Comparison of ENCODE assay signal across 19 mouse cellular contexts in the genomic region with DNA sequence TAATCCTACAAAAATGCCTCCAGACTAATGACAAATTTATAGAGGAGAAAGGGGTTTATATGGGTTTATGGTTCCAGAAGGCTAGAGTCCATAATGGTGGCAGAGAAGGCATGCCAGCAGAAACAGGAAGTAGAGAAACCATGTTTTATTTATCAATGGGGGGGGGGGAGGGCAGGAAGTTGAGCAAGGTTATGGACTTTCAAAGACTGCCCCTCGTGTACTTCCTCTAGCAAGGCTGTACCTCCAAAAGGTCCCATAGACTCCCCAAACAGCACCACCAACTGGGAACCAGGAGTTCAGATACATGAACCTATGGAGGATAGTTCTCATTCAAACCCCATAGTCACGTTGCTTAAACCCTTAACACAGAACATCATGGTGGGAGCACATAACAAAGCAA.
"Had no signal": no experiment of that assay in that cellular context is flagged by ENCODE, and none has a peak within 500 bp of the region (broad histone marks: within the 10 kb centered on the region; RNA-seq: fewer than 3 reads in every experiment).

No protein-coding gene starts in this region.

- H3K9me3 ChIP-seq: midbrain, embryonic 10.5 days; midbrain, embryonic 12.5 days; neural tube, embryonic 13.5 days; neural tube, embryonic 15.5 days had no signal

- DNase-seq: lung, adult 18-20 months; lung, embryonic 14.5 days; lung, postnatal 10 days; lung, postnatal 4 days; midbrain, embryonic 14.5 days; retina, postnatal 1 day; right cerebral cortex, adult 18-20 months; right cerebral cortex, postnatal 25 days; right cerebral cortex, postnatal 4 days; spleen, adult 18-20 months; thymus, adult 2 months; thymus, postnatal 25 days; thymus, postnatal 4 days had no signal

- H3K36me3 ChIP-seq: midbrain, embryonic 10.5 days; midbrain, embryonic 12.5 days; neural tube, embryonic 13.5 days; neural tube, embryonic 15.5 days had no signal

- H3K27ac ChIP-seq: midbrain, embryonic 10.5 days; midbrain, embryonic 12.5 days; neural tube, embryonic 13.5 days; neural tube, embryonic 15.5 days had no signal

- H3K4me3 ChIP-seq: midbrain, embryonic 10.5 days; midbrain, embryonic 12.5 days; myocyte; neural tube, embryonic 13.5 days; neural tube, embryonic 15.5 days had no signal

- H3K27me3 ChIP-seq: midbrain, embryonic 12.5 days; neural tube, embryonic 13.5 days; neural tube, embryonic 15.5 days had no signal

- H3K9ac ChIP-seq: lung, embryonic 14.5 days; midbrain, embryonic 12.5 days; neural tube, embryonic 13.5 days; neural tube, embryonic 15.5 days had no signal

- H3K4me1 ChIP-seq: midbrain, embryonic 10.5 days; midbrain, embryonic 12.5 days; neural tube, embryonic 13.5 days; neural tube, embryonic 15.5 days had no signal

- H3K4me2 ChIP-seq: lung, embryonic 14.5 days; midbrain, embryonic 12.5 days; neural tube, embryonic 13.5 days; neural tube, embryonic 15.5 days had no signal

- ATAC-seq: midbrain, embryonic 16.5 days had no signal
